Mouse (Mus musculus) spleen, adult 12 weeks (tissue): Measurements from ENCODE around the gene Gm36079.
"Not testable (repeated sequence)": the region's sequence is repeated elsewhere in the genome, so short reads cannot be mapped to it uniquely, and the experiment has no call there.

Experiments
- DNase-seq: peaks from one replicate; pipeline ENCODE4 v3.0.0; 2022; ENCODE audit warnings: low spot score

Gene Gm36079

DNA sequence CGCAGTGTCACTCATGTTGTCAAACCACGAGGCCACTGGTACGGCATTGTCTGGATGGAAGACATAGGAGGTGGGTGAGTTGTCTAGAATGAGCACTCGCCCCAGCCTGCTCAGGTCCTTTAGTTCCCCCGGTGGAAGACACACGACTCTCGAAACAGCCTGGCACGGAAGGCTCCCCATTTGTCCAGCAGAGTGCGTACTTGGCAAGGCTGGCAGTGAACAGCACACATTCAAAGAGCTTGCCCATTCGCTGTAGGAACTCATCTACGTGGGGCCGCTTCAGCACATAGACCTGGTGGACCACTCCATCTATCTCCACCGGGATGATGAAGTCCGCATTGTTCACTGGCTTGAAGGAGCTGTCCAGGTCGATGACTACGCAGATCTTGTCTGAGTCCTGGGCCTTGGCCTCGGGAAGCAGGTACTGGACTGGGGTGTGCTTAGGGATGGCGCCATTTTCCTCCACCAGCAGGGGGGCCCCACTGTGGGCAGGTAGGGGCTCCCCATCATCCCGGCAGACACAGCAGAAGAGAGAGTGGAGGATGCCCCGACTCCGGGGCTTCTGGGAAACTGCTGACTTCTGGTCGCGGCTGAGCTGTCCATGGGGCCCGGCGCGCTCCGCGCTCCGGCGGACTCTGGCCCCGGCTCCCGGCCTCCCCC lies 11.3 kb downstream of the Gm36079 start:
- DNase-seq = not testable (repeated sequence)

- not testable (repeated sequence) for DNase-seq
Measured at GRCm38 (mm10) chr13:120013962-120014361, 12.8 kb downstream of the Gm36079 start.

- not testable (repeated sequence) for DNase-seq
Measured at GRCm38 (mm10) chr13:120013544-120013943, 13.3 kb downstream of the Gm36079 start.

DNA sequence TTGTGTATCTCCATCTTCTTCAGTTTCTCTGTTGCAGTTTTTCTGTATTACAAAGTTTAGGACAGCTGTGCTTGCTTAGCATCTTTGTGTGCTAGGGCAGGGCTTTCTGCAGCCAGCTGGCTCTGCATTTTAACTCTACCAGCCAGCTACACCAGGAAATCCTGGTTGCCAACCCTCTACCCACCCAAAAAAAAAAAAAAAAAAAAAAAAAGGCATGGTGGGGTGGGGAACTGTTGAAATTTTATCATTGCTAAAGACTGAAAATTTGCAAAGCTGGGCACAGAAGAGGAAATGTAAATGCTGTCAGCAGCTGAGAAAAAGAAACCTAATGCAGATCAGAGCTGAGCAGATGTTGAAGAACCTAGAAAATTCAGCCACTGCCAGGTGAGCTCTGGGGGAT lies 16.7 kb downstream of the Gm36079 start:
- DNase-seq = not testable (repeated sequence)

GRCm38 (mm10) chr13:119999215-119999614 lies 27.6 kb downstream of the Gm36079 start:
- DNase-seq = not testable (repeated sequence)

- not testable (repeated sequence) for DNase-seq
Measured at GRCm38 (mm10) chr13:119998442-119999086, 28.2 kb downstream of the Gm36079 start.

- DNase-seq = not testable (repeated sequence)
Measured at GRCm38 (mm10) chr13:119991917-119992496, 34.8 kb downstream of the Gm36079 start.

DNA sequence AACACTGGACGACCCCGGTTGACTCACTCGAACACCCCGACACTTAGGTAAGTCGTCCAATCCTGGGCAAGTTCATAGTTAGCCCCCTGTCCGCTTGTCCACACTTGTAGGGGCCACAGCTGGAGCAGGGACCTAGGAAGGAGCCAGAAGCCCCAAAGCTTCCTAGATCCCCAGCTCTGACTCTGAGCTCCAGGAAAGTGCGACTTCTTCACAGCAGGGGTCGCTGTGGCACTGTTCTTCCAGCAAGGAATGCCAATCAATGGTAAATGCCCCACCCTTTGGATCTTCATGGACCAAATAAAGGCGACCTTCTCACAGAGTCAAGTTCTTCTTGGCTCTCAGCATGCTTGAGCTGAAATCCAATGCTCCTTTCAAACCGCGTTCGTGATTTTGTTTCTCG lies 35.5 kb downstream of the Gm36079 start:
- not testable (repeated sequence) for DNase-seq
